Mouse (Mus musculus): ENCODE data around the gene Kctd20.

Gene Kctd20

DNA sequence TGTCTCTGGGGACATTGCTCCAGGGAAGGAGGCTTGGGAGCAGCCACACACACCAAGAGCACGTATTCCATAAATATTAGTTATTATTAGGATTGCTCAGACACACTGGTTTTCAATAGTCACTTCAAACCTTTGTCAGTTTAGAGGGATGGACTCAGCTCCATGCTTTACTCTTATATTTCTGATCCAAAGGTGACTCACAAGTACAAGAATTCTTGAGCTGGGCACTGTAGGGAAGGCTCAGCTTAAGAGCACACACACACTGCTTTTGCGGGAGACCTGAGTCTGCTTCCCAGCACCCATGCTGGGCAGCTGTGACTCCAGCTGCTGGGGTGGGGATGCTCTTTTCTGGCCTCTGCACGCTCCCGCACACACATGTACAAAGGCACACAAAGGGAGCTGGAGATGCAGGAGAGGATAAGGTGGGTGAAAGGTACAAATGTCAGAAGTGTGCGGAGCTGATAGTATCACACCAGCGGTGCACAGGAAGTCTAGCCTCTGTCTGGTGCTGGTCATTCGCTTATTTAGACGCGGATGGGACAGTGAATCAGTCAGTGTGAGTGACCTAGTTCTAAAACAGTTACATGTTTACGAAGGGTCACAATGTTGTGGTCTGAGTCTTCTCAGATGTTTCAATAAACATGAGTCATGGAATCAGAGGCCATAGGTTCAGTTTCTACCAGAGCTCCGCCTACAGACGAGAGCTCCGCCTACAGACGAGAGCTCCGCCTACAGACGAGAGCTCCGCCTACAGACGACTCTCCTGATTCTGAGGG is 20.1 kb upstream of the Kctd20 start:
- peak; percentile 34 for DNase-seq (ENCODE audit: extremely low read depth, insufficient read length, low spot score)

- DNase-seq (ENCODE audit: extremely low read depth, insufficient read length, low spot score): no peak
Observed at GRCm38 (mm10) chr17:28932274-28932673, 19.5 kb upstream of the Kctd20 start.

GRCm38 (mm10) chr17:28934120-28934916 is 17.4 kb upstream of the Kctd20 start:
- no peak for DNase-seq (ENCODE audit: extremely low read depth, insufficient read length, low spot score)

DNA sequence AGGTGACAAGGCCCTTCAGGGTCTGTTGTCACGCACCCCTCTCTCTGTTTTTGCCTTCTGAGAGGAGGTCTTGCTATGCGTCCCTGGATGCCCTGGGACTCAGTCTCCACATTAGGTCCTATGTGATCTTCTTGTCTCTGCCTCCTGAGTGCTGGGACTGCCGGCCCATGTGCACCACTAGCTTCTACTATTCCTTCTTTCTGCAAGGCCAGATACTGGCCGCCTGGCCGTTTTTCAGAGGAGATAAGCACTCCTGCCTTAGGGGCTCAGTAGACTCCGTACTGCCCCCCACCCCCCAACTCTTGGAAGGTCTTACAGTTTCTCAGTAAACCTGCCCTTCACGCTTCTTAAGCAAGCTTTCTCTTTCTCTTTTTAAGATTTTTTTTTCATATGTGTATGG is 15.6 kb upstream of the Kctd20 start:
- no peak for DNase-seq (ENCODE audit: extremely low read depth, insufficient read length, low spot score)

DNA sequence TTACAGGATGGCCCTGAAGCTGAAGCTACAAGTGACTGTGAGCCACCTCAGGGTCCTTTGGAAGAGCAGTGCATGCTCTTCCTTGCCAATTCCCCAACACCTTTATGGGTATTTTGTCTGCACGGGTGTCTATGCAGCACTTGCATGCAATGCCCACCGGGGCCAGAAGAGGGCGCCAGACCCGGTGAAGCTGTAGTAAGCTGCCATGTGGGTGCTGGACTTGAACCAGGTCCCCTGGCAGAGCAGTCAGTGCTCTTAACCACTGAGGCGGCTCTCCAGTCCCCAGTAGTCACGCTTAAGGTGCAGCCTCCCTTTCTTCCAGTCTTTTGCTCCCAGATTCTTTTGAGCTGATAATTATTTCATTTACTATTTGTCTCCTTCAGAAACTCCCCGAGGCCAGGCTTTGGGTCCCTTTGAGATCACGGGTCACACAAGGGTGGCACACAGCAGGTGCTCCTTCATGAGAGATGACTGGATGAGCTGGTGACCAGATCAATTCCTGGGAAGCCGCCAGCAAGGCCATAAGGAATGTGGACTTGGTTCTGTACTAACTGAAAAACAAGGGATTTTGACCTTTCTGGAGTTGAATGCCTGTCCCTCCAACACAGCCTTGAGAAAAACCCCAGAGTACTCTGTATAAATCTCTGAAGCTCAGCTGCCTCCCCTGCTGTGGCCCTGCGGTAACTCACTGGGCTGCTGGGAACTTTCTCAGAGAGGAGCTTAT is 15.0 kb upstream of the Kctd20 start:
- DNase-seq (ENCODE audit: extremely low read depth, insufficient read length, low spot score): no peak

DNA sequence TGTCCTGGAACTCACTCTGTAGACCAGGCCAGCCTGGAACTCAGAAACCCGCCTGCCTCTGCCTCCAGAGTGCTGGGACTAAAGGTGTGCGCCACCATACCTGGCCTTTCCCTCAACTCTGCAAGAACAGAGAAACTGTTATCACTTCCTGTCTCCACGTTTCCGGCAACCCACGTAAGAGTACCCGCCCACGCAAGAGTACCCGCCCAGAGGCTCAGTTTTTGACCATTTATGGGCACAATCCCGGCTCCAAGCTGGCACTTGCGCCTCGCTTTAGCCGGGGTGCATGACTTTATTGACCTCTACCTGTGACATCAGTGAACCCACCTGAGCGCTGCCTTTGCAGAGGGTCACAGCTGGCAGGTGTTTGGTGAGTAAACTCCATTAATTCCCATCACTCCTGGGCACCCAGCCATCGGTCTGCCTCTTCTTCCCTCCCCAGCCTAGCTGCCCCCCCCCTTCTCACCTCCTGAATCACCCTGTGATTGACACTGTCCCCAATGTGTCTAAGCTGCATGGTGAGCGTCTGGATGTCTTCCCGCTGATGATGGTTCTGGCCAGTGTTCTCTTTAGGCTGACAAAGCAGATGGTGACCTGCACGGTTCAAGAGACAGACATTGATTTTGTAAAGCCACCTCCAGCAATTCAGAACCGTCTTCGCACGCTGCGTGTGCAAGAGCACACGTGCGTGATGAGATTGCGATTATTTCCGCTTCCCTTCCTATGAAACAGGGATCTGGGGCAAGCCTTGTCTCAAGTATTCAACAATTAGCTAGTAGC is 10.8 kb upstream of the Kctd20 start:
- no peak for DNase-seq (ENCODE audit: extremely low read depth, insufficient read length, low spot score)

DNA sequence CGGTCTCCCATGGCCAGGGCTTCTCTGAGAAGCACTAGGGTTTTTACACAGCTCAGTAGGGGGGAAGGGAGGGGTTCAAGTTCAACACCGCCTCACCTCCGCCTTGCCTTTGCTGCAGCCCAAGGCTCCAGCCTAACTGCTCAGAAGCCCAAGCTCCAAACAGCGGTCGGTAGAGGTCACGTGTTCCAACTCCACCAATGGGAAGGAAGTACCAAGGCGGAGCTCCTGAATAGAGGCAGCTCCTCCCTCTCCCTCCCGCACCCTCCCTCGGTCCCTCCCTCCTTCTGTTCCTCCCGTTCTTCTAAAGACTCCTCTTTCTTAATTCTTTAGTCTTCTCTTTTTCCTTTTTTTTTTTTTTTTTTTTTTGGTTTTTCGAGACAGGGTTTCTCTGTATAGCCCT is 9.6 kb upstream of the Kctd20 start:
- DNase-seq (ENCODE audit: extremely low read depth, insufficient read length, low spot score): no peak

- no peak for DNase-seq (ENCODE audit: extremely low read depth, insufficient read length, low spot score)
Observed at GRCm38 (mm10) chr17:28943740-28944139, 8.0 kb upstream of the Kctd20 start, which contains the start of gene Pxt1. TSS of gene Pxt1 (minus strand) at chr17:28943840.

GRCm38 (mm10) chr17:28944481-28944880 is 7.3 kb upstream of the Kctd20 start:
- no peak for DNase-seq (ENCODE audit: extremely low read depth, insufficient read length, low spot score)

GRCm38 (mm10) chr17:28947011-28947939 is 4.5 kb upstream of the Kctd20 start:
- no peak for DNase-seq (ENCODE audit: extremely low read depth, insufficient read length, low spot score)

GRCm38 (mm10) chr17:28948661-28949060 is 3.1 kb upstream of the Kctd20 start:
- DNase-seq (ENCODE audit: extremely low read depth, insufficient read length, low spot score): no peak

DNA sequence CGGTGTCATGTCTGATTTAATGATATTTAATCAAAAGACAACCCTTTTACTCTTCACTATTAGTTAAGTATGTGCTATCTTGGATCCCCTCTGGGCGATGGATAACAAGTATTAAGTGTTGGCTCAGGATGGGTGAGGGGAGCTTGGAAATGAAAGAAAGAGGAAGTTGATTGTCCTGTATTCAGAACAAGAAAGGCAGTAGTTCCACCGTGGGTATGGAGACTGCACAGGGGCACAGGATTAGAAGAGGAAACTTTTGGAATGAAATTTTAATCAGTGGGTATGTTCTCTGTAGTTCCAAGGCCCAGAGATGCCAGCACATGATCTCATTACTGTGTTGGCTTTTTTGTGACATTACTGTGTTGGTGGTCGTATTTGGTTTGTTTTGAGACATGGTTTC is 999 bp upstream of the Kctd20 start:
- DNase-seq (ENCODE audit: extremely low read depth, insufficient read length, low spot score): no peak

DNA sequence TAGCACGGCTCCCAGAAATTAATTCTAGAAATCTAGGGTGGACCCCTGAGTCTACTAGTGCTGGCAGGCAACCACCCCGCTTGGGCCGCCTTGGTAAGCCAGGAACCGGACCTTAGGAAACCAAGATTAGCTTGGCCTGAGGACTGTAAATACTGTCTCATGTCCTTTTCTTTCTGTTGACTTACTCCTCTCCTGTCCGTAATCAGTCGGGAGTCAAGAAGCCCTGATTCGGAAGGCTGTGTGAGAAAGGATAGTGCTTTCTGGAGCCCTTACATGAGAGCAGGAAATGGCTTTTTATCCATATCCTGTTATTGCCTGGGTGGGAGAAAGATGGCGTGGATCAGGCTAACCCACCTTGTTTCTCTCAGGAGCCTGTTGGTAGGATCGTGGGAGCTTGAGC is 1.5 kb downstream of the Kctd20 start:
- DNase-seq (ENCODE audit: extremely low read depth, insufficient read length, low spot score): no peak

DNA sequence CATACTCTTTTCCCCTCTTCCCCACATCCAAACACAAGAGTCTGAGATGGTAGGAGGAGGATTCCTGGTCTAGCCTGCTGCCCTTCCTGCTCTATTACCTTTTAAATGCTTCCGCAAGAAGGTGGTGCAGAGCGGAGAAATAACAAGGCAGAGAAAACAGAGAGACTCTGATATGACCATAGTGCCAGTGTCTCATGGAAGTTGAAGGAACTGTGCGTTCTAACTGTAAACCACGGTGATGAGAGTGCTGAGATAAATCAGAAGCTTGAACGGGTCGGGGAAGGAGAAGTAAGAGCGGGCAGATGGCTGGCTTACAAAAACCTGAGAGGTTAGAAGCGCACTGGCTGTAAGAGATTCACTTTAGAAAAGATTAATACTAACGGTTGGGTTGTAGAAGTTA is 2.7 kb downstream of the Kctd20 start:
- DNase-seq (ENCODE audit: extremely low read depth, insufficient read length, low spot score): no peak

- DNase-seq (ENCODE audit: extremely low read depth, insufficient read length, low spot score): no peak
Observed at GRCm38 (mm10) chr17:28960597-28960996, 8.8 kb downstream of the Kctd20 start.

- no peak for DNase-seq (ENCODE audit: extremely low read depth, insufficient read length, low spot score)
Observed at GRCm38 (mm10) chr17:28961596-28961995, 9.8 kb downstream of the Kctd20 start.

DNA sequence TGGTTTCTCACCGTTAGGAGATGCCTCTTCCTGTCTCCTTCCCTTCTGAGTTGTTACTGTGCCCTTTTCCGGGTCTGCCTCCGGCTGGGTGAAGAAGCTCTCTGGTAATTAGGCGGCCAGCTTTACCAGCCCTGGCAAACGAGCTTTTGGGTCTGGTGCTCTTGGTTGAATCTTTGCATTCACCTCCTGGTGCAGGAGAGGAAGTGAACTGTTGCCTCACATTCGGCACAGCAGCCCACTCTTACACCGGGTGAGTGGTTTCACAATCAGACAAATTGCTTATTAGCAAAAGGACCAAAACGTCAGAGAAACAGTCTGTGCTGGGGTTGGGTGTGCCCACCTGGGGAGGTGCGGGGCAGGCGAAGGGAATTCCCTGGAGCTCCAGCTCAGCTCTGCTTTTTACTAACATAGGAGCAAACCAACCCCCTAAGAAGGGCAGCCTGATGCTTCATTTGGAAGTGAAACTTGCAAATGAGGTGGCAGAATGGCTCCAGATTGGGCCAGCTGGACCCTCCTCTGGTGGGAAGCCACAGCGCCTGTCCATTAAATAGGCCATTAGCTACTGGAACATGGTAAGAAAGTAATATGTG is 15.4 kb downstream of the Kctd20 start:
- DNase-seq (ENCODE audit: extremely low read depth, insufficient read length, low spot score): no peak

- no peak for DNase-seq (ENCODE audit: extremely low read depth, insufficient read length, low spot score)
Observed at GRCm38 (mm10) chr17:28970122-28970521, 18.4 kb downstream of the Kctd20 start.

- DNase-seq (ENCODE audit: extremely low read depth, insufficient read length, low spot score): no peak
Observed at GRCm38 (mm10) chr17:28979091-28979490, 27.3 kb downstream of the Kctd20 start.
